Mouse (Mus musculus): ENCODE data around the gene Ell. TPM values are rescaled to one million over a fixed set of nuclear protein-coding genes. Genes with fewer than 3 reads are reported as not detected.
"Not testable (repeated sequence)": the region's sequence is repeated elsewhere in the genome, so short reads cannot be mapped to it uniquely, and the experiment has no call there.

Ell gene
- polyA plus RNA-seq, 1 experiment from 2014 or later: 21.1 TPM

- peaks cover 76% of the 10 kb centered on the region for H3K27me3 ChIP-seq (replicated peaks; ENCODE audit: low read depth, poor library complexity, severe bottlenecking)
- DNase-seq (ENCODE audit: low spot score): peak; percentile 56
- no peaks in the 10 kb centered on the region for H3K9me3 ChIP-seq
- 13% methylated on average over 23 of the region's 23 CpGs for WGBS
- peaks cover 83% of the 10 kb centered on the region for H3K4me1 ChIP-seq
- H3K27ac ChIP-seq (replicated peaks): peak overlapping the region; percentile 65; the same call in 1 of the 2 replicates
- peaks cover 48% of the 10 kb centered on the region for H3K36me3 ChIP-seq (replicated peaks)
- peak overlapping the region; percentile 37 for H3K4me3 ChIP-seq
Observed at GRCm38 (mm10) chr8:70501820-70502529, 37.3 kb upstream of the Ell start.

GRCm38 (mm10) chr8:70502540-70502939, 36.7 kb upstream of the Ell start:
- H3K27ac ChIP-seq (replicated peaks): 0 out of 2 replicates have a peak overlapping the region, but pooled peaks have one; percentile 65
- peaks cover 49% of the 10 kb centered on the region for H3K36me3 ChIP-seq (replicated peaks)
- H3K4me3 ChIP-seq: 0 out of 2 replicates have a peak overlapping the region, but pooled peaks have one; percentile 17
- H3K9me3 ChIP-seq: no peaks in the 10 kb centered on the region
- 30% methylated on average over 12 of the region's 12 CpGs for WGBS
- no peak for DNase-seq (ENCODE audit: low spot score)
- H3K4me1 ChIP-seq: peaks cover 85% of the 10 kb centered on the region
- H3K27me3 ChIP-seq (replicated peaks; ENCODE audit: low read depth, poor library complexity, severe bottlenecking): peaks cover 70% of the 10 kb centered on the region

- Histone ChIP-seq H3K4me3 (peak overlapping the region; percentile 70), H3K4me1 (peaks cover 90% of the 10 kb centered on the region), H3K27ac (replicated peaks) (peak overlapping the region; percentile 67), H3K27me3 (replicated peaks; ENCODE audit: low read depth, poor library complexity, severe bottlenecking) (peaks cover 64% of the 10 kb centered on the region), H3K9me3 (no peaks in the 10 kb centered on the region), H3K36me3 (replicated peaks) (peaks cover 56% of the 10 kb centered on the region)
- peak; percentile 85 for DNase-seq (ENCODE audit: low spot score)
- 9% methylated on average over 46 of the region's 46 CpGs for WGBS
Observed at GRCm38 (mm10) chr8:70503062-70503750, 36.1 kb upstream of the Ell start.

- Histone ChIP-seq H3K4me1 (peaks cover 91% of the 10 kb centered on the region), H3K4me3 (peak overlapping the region; percentile 70), H3K36me3 (replicated peaks) (peaks cover 57% of the 10 kb centered on the region), H3K27me3 (replicated peaks; ENCODE audit: low read depth, poor library complexity, severe bottlenecking) (peaks cover 53% of the 10 kb centered on the region), H3K9me3 (no peaks in the 10 kb centered on the region), H3K27ac (replicated peaks) (peak overlapping the region; percentile 67)
- peak; percentile 91 for DNase-seq (ENCODE audit: low spot score)
- 34% methylated on average over 16 of the region's 16 CpGs for WGBS
Observed at GRCm38 (mm10) chr8:70504291-70504716, 35.0 kb upstream of the Ell start.

GRCm38 (mm10) chr8:70504851-70505250, 34.4 kb upstream of the Ell start:
- H3K27me3 ChIP-seq (replicated peaks; ENCODE audit: low read depth, poor library complexity, severe bottlenecking): peaks cover 47% of the 10 kb centered on the region
- DNase-seq (ENCODE audit: low spot score): peak; percentile 82
- no peaks in the 10 kb centered on the region for H3K9me3 ChIP-seq
- H3K4me1 ChIP-seq: peaks cover 89% of the 10 kb centered on the region
- H3K36me3 ChIP-seq (replicated peaks): peaks cover 54% of the 10 kb centered on the region
- peak overlapping the region; percentile 67 for H3K27ac ChIP-seq (replicated peaks)
- WGBS: 67% methylated on average over 3 of the region's 3 CpGs
- peak overlapping the region; percentile 70 for H3K4me3 ChIP-seq

GRCm38 (mm10) chr8:70505698-70506327, 33.4 kb upstream of the Ell start:
- peak overlapping the region; percentile 96 for H3K27ac ChIP-seq (replicated peaks)
- no peak for DNase-seq (ENCODE audit: low spot score)
- H3K4me1 ChIP-seq: peaks cover 79% of the 10 kb centered on the region
- no peaks in the 10 kb centered on the region for H3K9me3 ChIP-seq
- H3K4me3 ChIP-seq: peak overlapping the region; percentile 70
- peaks cover 38% of the 10 kb centered on the region for H3K27me3 ChIP-seq (replicated peaks; ENCODE audit: low read depth, poor library complexity, severe bottlenecking)
- 36% methylated on average over 32 of the region's 32 CpGs for WGBS
- peaks cover 46% of the 10 kb centered on the region for H3K36me3 ChIP-seq (replicated peaks)

GRCm38 (mm10) chr8:70506328-70507026, 32.8 kb upstream of the Ell start, which contains the start of gene Rex1bd:
Gene Rex1bd (minus strand): TSS chr8:70506752.
- peak; percentile 97 for DNase-seq (ENCODE audit: low spot score)
- peak within 1 kb of the TSS; percentile 70 for H3K4me3 ChIP-seq
- H3K4me1 ChIP-seq: peaks cover 78% of the 10 kb centered on the region
- WGBS: 2% methylated on average over 40 of the region's 40 CpGs
- peaks cover 42% of the 10 kb centered on the region for H3K36me3 ChIP-seq (replicated peaks)
- peaks cover 31% of the 10 kb centered on the region for H3K27me3 ChIP-seq (replicated peaks; ENCODE audit: low read depth, poor library complexity, severe bottlenecking)
- H3K27ac ChIP-seq (replicated peaks): peak within 1 kb of the TSS; percentile 96
- no peaks in the 10 kb centered on the region for H3K9me3 ChIP-seq

GRCm38 (mm10) chr8:70507027-70507393, 32.2 kb upstream of the Ell start:
- Histone ChIP-seq H3K27me3 (replicated peaks; ENCODE audit: low read depth, poor library complexity, severe bottlenecking) (peaks cover 26% of the 10 kb centered on the region), H3K9me3 (no peaks in the 10 kb centered on the region), H3K27ac (replicated peaks) (0 out of 2 replicates have a peak overlapping the region, but pooled peaks have one; percentile 96), H3K4me1 (peaks cover 77% of the 10 kb centered on the region), H3K4me3 (peak overlapping the region; percentile 70), H3K36me3 (replicated peaks) (peaks cover 47% of the 10 kb centered on the region)
- no peak for DNase-seq (ENCODE audit: low spot score)
- 55% methylated on average over 5 of the region's 5 CpGs for WGBS

GRCm38 (mm10) chr8:70509281-70509952, 29.8 kb upstream of the Ell start:
- DNase-seq (ENCODE audit: low spot score): no peak
- WGBS: 15% methylated on average over 25 of the region's 25 CpGs

GRCm38 (mm10) chr8:70510228-70510915, 28.9 kb upstream of the Ell start, which contains the start of gene Uba52:
Gene Uba52 (minus strand): TSS chr8:70510801.
- peak within 1 kb of the TSS; percentile 94 for H3K4me3 ChIP-seq
- H3K36me3 ChIP-seq (replicated peaks): peaks cover 62% of the 10 kb centered on the region
- DNase-seq (ENCODE audit: low spot score): peak; percentile 98
- H3K4me1 ChIP-seq: peaks cover 45% of the 10 kb centered on the region
- no peaks in the 10 kb centered on the region for H3K9me3 ChIP-seq
- peak within 1 kb of the TSS; percentile 96 for H3K27ac ChIP-seq (replicated peaks)
- 1% methylated on average over 74 of the region's 74 CpGs for WGBS
- H3K27me3 ChIP-seq (replicated peaks; ENCODE audit: low read depth, poor library complexity, severe bottlenecking): no peaks in the 10 kb centered on the region

More at GRCm38 (mm10) chr8:70509281-70509952, 29.8 kb upstream of the Ell start:
- peak overlapping the region; percentile 96 for H3K27ac ChIP-seq (replicated peaks)
- peak overlapping the region; percentile 94 for H3K4me3 ChIP-seq
- H3K27me3 ChIP-seq (replicated peaks; ENCODE audit: low read depth, poor library complexity, severe bottlenecking): peaks cover 2% of the 10 kb centered on the region
- peaks cover 58% of the 10 kb centered on the region for H3K36me3 ChIP-seq (replicated peaks)
- peaks cover 55% of the 10 kb centered on the region for H3K4me1 ChIP-seq
- no peaks in the 10 kb centered on the region for H3K9me3 ChIP-seq

- H3K27me3 ChIP-seq (replicated peaks; ENCODE audit: low read depth, poor library complexity, severe bottlenecking); H3K9me3 ChIP-seq; DNase-seq (ENCODE audit: low spot score): not testable (repeated sequence)
- peak overlapping the region; percentile 96 for H3K27ac ChIP-seq (replicated peaks)
- H3K4me1 ChIP-seq: peaks cover 37% of the 10 kb centered on the region
- peaks cover 69% of the 10 kb centered on the region for H3K36me3 ChIP-seq (replicated peaks)
- peak overlapping the region; percentile 94 for H3K4me3 ChIP-seq
- WGBS: 86% methylated on average over 6 of the region's 6 CpGs
Observed at GRCm38 (mm10) chr8:70511174-70511573, 28.1 kb upstream of the Ell start.

All from embryonic facial prominence, embryonic 10.5 days (tissue).